Mouse (Mus musculus): Measurements from ENCODE around the gene Prcp. TPM values are rescaled to one million over a fixed set of nuclear protein-coding genes. Genes with fewer than 3 reads are reported as not detected.

The Prcp gene
- total and polyA plus RNA-seq, 2 experiments from 2014 or later, result 12.5 to 20.8 TPM

DNA sequence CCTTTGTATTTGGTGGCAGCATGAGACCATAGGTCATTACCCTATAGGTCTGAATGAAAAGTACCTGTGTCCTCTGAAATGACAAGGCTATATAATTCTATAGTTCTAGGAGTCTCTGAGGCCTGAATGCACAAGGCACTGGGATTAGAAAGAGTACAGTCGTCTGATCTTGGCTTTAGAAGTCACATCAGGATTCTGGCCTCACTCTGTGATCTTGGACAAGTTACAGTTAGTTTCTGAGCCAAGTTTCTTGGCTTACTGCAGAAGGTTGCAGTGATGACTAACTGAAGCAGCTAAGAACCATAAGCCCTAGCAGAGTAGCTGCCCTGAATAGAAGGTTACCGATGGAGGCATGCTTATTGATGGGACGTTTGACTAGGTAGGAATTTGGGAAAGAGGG lies 1.8 kb downstream of the Prcp start:
- Histone ChIP-seq H3K4me2 (ENCODE audit: low read depth) (peak overlapping the region; percentile 64), H3K9me3 (ENCODE audit: low read length) (no peaks in the 10 kb centered on the region), H3K27ac (ENCODE audit: low read depth, low read length) (no peak overlapping the region), H3K4me1 (ENCODE audit: insufficient read depth) (peaks cover 9% of the 10 kb centered on the region), H3K27me3 (ENCODE audit: insufficient read depth, low read length) (no peaks in the 10 kb centered on the region), H3K9ac (no peak overlapping the region), H3K4me3 (ENCODE audit: low read depth, low read length) (no peak overlapping the region), H3K36me3 (ENCODE audit: insufficient read depth) (no peaks in the 10 kb centered on the region)
- ATAC-seq (no peak), DNase-seq (peak; percentile 27)
- WGBS, result 37% methylated on average over 3 of the region's 3 CpGs
- TF ChIP-seq CTCF (IDR thresholded peaks at IDR 0.05; ENCODE audit: low read depth), result no peak

DNA sequence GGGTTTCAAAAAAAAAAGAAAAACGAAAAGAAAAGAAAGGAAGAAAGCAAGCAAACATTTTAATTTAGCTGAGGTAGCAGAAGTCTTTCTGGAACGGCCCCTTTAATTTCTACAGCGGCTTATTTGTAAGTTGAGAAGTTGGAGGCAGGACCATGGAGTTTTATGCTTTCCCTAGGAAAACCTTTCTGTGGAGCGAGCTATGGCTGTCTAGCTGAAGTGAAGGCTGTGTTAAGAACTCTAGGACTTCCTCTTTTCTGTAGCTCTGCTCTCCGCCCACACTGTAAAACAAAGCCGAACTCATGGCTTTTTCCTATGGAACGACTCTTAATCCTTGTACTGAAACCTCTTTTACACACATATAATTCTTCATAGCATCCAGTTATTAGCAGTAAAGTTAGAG lies 2.3 kb downstream of the Prcp start:
- Histone ChIP-seq H3K27ac (ENCODE audit: low read depth, low read length) (no peak overlapping the region), H3K9ac (no peak overlapping the region), H3K4me3 (ENCODE audit: low read depth, low read length) (no peak overlapping the region)

DNA sequence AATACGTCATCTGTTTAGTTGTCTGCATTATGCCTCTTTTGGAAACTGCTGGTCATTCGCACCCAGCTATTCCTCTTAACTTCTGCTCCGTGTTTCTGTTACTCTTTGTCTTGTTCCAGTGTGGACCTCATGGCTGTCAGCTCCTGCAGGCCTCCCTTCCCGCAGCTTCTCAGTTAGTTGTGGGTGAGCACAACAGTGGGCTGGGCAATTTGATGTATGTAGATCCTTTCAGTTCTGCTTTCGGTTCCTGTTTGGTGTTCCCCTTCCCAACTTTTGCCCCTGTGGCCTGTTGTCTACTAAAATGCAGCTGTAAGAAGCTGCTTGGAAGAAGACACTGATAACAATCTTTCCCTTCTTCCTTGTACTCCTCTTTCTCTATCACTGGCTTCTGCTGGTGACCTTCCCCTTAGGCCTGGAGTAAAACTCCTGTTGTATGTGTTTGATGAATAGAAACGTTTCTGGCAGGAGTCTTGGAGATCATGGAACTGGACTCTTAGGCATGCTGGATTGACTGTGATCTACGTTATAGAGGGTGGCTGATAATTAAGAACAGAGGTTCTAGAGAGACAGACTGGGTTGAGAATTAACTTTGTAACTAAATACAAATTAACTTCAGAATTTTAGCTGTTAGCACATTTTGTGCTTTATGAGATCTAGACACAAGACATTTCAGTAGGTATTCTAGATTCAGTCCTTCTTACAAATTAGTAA lies 4.5 kb downstream of the Prcp start:
- Histone ChIP-seq H3K4me1 (ENCODE audit: insufficient read depth) (peaks cover 9% of the 10 kb centered on the region), H3K27ac (ENCODE audit: low read depth, low read length) (no peak overlapping the region), H3K27me3 (ENCODE audit: insufficient read depth, low read length) (no peaks in the 10 kb centered on the region), H3K36me3 (ENCODE audit: insufficient read depth) (no peaks in the 10 kb centered on the region), H3K4me2 (ENCODE audit: low read depth) (no peak overlapping the region), H3K4me3 (ENCODE audit: low read depth, low read length) (no peak overlapping the region), H3K9me3 (ENCODE audit: low read length) (no peaks in the 10 kb centered on the region), H3K9ac (no peak overlapping the region)
- 87% methylated on average over 7 of the region's 7 CpGs for WGBS
- no peak for ATAC-seq
- no peak for TF ChIP-seq CTCF (IDR thresholded peaks at IDR 0.05; ENCODE audit: low read depth)
- no peak for DNase-seq

More for the DNA sequence above, 2.3 kb downstream of the Prcp start:
- H3K27me3 ChIP-seq (ENCODE audit: insufficient read depth, low read length), result no peaks in the 10 kb centered on the region
- ATAC-seq (no peak), DNase-seq (no peak)
- no peaks in the 10 kb centered on the region for H3K9me3 ChIP-seq (ENCODE audit: low read length)
- 47% methylated on average over 7 of the region's 7 CpGs for WGBS
- no peaks in the 10 kb centered on the region for H3K36me3 ChIP-seq (ENCODE audit: insufficient read depth)
- H3K4me2 ChIP-seq (ENCODE audit: low read depth), result 0 out of 2 replicates have a peak overlapping the region, but pooled peaks have one; percentile 64
- no peak for TF ChIP-seq CTCF (IDR thresholded peaks at IDR 0.05; ENCODE audit: low read depth)
- peaks cover 9% of the 10 kb centered on the region for H3K4me1 ChIP-seq (ENCODE audit: insufficient read depth)

DNA sequence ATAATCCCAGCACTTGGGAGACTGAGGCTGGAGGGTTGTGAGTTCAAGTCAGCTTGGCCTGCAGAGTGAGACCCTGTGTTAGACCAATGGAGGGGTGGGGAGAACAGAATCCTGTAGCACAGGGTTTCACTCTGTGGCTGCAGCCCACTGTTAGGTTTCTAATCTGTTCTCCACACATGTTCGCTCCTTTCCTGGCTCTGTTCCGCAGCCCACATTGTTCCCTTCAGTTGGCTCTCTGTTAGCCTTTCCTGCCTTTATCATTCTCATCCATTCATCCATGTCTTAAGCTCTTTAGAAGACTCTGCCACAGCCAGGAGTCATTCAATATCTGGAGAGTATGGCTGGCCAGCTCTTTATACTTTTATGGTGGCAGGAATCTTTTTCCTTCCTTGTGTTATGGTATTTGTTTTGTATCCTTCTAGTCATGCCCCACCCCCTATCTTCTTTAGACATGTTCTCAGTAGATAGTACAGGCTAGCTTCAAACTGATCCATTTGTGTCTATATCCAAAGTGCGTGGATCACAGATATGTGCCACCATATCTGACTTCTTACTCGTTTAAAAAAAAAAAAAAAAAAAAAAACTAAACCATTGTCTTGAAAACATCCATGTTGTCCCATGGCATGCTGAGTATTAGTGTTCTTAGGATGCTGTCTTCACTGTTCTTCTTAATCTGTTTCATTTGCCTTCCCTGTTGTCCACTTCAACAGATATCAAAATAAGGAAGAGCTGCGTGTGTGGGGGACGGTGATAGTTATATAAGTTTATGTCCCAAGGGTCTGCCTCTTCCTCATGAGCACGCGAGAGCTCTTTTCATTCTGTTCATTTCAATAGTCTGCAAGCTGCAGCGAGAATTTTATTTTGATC lies 9.8 kb downstream of the Prcp start:
- H3K36me3 ChIP-seq (ENCODE audit: insufficient read depth), result no peaks in the 10 kb centered on the region
- H3K4me3 ChIP-seq (ENCODE audit: low read depth, low read length), result no peak overlapping the region
- WGBS, result 81% methylated on average over 9 of the region's 9 CpGs
- no peaks in the 10 kb centered on the region for H3K27me3 ChIP-seq (ENCODE audit: insufficient read depth, low read length)
- TF ChIP-seq CTCF (IDR thresholded peaks at IDR 0.05; ENCODE audit: low read depth), result no peak
- ATAC-seq (no peak), DNase-seq (no peak)
- H3K4me2 ChIP-seq (ENCODE audit: low read depth), result no peak overlapping the region
- H3K9ac ChIP-seq, result no peak overlapping the region
- no peaks in the 10 kb centered on the region for H3K4me1 ChIP-seq (ENCODE audit: insufficient read depth)
- no peaks in the 10 kb centered on the region for H3K9me3 ChIP-seq (ENCODE audit: low read length)
- no peak overlapping the region for H3K27ac ChIP-seq (ENCODE audit: low read depth, low read length)

DNA sequence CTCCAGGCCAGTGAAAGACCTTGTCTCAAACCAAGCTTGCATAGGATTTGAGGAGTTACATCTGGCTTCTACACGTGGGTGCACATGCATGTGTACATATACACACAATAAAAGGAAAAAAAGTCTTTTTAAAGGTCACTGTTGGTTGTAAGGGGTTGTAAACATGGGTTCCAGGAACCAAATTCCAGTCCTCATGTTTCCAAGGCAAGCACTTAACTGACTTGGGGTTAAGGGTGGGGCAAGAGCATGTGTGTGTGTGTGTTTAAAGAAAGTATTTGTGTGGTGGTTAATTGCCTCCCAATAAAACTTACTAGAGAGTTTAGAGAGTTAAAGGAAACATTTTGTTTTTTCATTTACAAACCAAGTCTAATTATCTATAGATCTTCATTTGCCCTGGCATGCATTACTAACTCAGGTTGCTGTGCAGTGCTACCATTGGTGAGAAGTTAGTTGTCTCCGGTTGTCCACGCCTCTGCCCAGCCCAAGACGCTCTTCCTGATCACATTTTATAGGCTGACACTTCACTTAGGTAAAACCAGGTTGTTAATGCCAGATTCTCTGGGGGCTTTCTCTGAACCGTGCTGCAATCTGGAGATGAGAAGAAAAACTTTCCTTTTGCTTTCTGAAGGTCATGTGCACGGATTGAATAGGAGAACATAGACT lies 10.9 kb downstream of the Prcp start:
- Histone ChIP-seq H3K9me3 (ENCODE audit: low read length) (no peaks in the 10 kb centered on the region), H3K4me1 (ENCODE audit: insufficient read depth) (no peaks in the 10 kb centered on the region), H3K36me3 (ENCODE audit: insufficient read depth) (no peaks in the 10 kb centered on the region), H3K4me2 (ENCODE audit: low read depth) (no peak overlapping the region), H3K9ac (no peak overlapping the region), H3K27me3 (ENCODE audit: insufficient read depth, low read length) (no peaks in the 10 kb centered on the region), H3K27ac (ENCODE audit: low read depth, low read length) (no peak overlapping the region), H3K4me3 (ENCODE audit: low read depth, low read length) (no peak overlapping the region)
- DNase-seq (no peak), ATAC-seq (no peak)
- WGBS, result 88% methylated on average over 6 of the region's 6 CpGs
- TF ChIP-seq CTCF (IDR thresholded peaks at IDR 0.05; ENCODE audit: low read depth), result no peak

DNA sequence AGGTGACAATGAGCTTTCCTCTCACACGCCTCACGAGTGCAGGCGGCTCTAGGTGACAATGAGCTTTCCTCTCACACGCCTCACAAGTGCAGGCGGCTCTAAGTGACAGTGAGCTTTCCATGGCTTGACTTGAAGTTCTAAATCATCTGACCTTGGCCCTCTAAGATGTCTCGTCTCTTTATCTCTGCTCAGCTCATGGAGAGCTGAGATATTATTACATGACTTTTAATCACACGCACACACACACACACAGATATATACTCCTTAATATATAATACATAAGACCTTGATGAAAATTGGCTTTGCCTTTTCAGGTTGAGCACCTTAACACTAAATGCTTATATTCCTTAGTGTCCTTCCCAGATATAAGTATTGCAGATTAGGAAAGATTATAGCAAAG lies 12.5 kb downstream of the Prcp start:
- 90% methylated on average over 7 of the region's 7 CpGs for WGBS
- no peak overlapping the region for H3K27ac ChIP-seq (ENCODE audit: low read depth, low read length)
- no peaks in the 10 kb centered on the region for H3K9me3 ChIP-seq (ENCODE audit: low read length)
- no peak for DNase-seq
- TF ChIP-seq CTCF (IDR thresholded peaks at IDR 0.05; ENCODE audit: low read depth), result no peak
- H3K27me3 ChIP-seq (ENCODE audit: insufficient read depth, low read length), result no peaks in the 10 kb centered on the region
- no peak overlapping the region for H3K9ac ChIP-seq
- H3K4me3 ChIP-seq (ENCODE audit: low read depth, low read length), result no peak overlapping the region
- H3K4me2 ChIP-seq (ENCODE audit: low read depth), result no peak overlapping the region
- ATAC-seq, result no peak
- H3K36me3 ChIP-seq (ENCODE audit: insufficient read depth), result no peaks in the 10 kb centered on the region
- H3K4me1 ChIP-seq (ENCODE audit: insufficient read depth), result no peaks in the 10 kb centered on the region
